Mouse (Mus musculus) heart, embryonic 10.5 days (tissue): ENCODE data around the gene Lrrfip1. TPM values are rescaled to one million over a fixed set of nuclear protein-coding genes. Genes with fewer than 3 reads are reported as not detected.

ENCODE experiments used
- DNase-seq: peaks from one replicate; pipeline ENCODE4 v3.0.0-alpha.2; 2017; ENCODE audit warnings: low spot score
- H3K27ac ChIP-seq: fragments of 300-500 bp; sonication (generic); 2 replicates; pipeline ENCODE4 v1.5.1; 2016; ENCODE audit warnings: mild to moderate bottlenecking
- H3K27me3 ChIP-seq: fragments of 300-500 bp; sonication (generic); 2 replicates; pipeline ENCODE4 v1.6.1; 2016; ENCODE audit warnings: mild to moderate bottlenecking; ENCODE audit not compliant: poor library complexity, insufficient read depth, severe bottlenecking
- H3K36me3 ChIP-seq: fragments of 300-500 bp; sonication (generic); 2 replicates; pipeline ENCODE4 v1.6.1; 2016; ENCODE audit warnings: mild to moderate bottlenecking, moderate library complexity
- H3K4me1 ChIP-seq: fragments of 300-500 bp; sonication (generic); 2 replicates; pipeline ENCODE4 v1.6.1; 2016; ENCODE audit warnings: mild to moderate bottlenecking
- H3K4me3 ChIP-seq: fragments of 300-500 bp; sonication (generic); 2 replicates; pipeline ENCODE4 v1.5.1; 2016; ENCODE audit warnings: mild to moderate bottlenecking, moderate library complexity
- H3K9me3 ChIP-seq: fragments of 300-500 bp; sonication (generic); 2 replicates; pipeline ENCODE4 v1.6.1; 2016; ENCODE audit warnings: mild to moderate bottlenecking, moderate library complexity
- WGBS: fragments of 180-500 bp; shearing (Covaris S2); methylation state at CpG from one replicate; pipeline ENCODE4 v1.1.7; 2016; 5-methylcytosine and 5-hydroxymethylcytosine counted together
- polyA plus RNA-seq: library from polyadenylated mRNA; unstranded; fragments of >200 nt; fragmentation: Nextera tagmentation; extraction: Ambion mirVana; gene quantifications from 2 replicates; pipeline ENCODE4 v1.2.1, GENCODE M21; 2016

The Lrrfip1 gene
- polyA plus RNA-seq, 1 experiment from 2014 or later = 91.6 TPM

GRCm38 (mm10) chr1:90972911-90973573, 25.5 kb upstream of the Lrrfip1 start:
- Histone ChIP-seq H3K4me3 (peak overlapping the region; percentile 12; the same call in 1 of the 2 replicates), H3K9me3 (no peaks in the 10 kb centered on the region), H3K27ac (peak overlapping the region; percentile 85), H3K27me3 (no peaks in the 10 kb centered on the region), H3K4me1 (peaks cover 66% of the 10 kb centered on the region), H3K36me3 (no peaks in the 10 kb centered on the region)
- DNase-seq = peak; percentile 93
- 15% methylated on average over 9 of the region's 9 CpGs for WGBS

GRCm38 (mm10) chr1:90973574-90973911, 25.0 kb upstream of the Lrrfip1 start:
- WGBS = 89% methylated on average over 2 of the region's 2 CpGs
- DNase-seq = no peak
- Histone ChIP-seq H3K9me3 (no peaks in the 10 kb centered on the region), H3K36me3 (no peaks in the 10 kb centered on the region), H3K27ac (peak overlapping the region; percentile 85), H3K4me3 (no peak overlapping the region), H3K4me1 (peaks cover 65% of the 10 kb centered on the region), H3K27me3 (no peaks in the 10 kb centered on the region)

GRCm38 (mm10) chr1:90974906-90975649, 23.5 kb upstream of the Lrrfip1 start:
- H3K27me3 ChIP-seq = no peaks in the 10 kb centered on the region
- H3K36me3 ChIP-seq = no peaks in the 10 kb centered on the region
- DNase-seq = no peak
- no peaks in the 10 kb centered on the region for H3K9me3 ChIP-seq
- WGBS = 30% methylated on average over 12 of the region's 12 CpGs
- H3K4me3 ChIP-seq = no peak overlapping the region
- H3K27ac ChIP-seq = peak overlapping the region; percentile 67
- H3K4me1 ChIP-seq = peaks cover 53% of the 10 kb centered on the region

- H3K36me3 ChIP-seq = no peaks in the 10 kb centered on the region
- 91% methylated on average over 4 of the region's 4 CpGs for WGBS
- DNase-seq = no peak
- H3K27ac ChIP-seq = peak overlapping the region; percentile 12; the same call in 1 of the 2 replicates
- H3K27me3 ChIP-seq = no peaks in the 10 kb centered on the region
- peaks cover 52% of the 10 kb centered on the region for H3K4me1 ChIP-seq
- no peak overlapping the region for H3K4me3 ChIP-seq
- no peaks in the 10 kb centered on the region for H3K9me3 ChIP-seq
Measured at GRCm38 (mm10) chr1:90975960-90976359, 22.6 kb upstream of the Lrrfip1 start.

GRCm38 (mm10) chr1:90980638-90981330, 17.8 kb upstream of the Lrrfip1 start:
- Histone ChIP-seq H3K4me1 (peaks cover 11% of the 10 kb centered on the region), H3K4me3 (no peak overlapping the region), H3K27me3 (no peaks in the 10 kb centered on the region), H3K9me3 (no peaks in the 10 kb centered on the region), H3K36me3 (no peaks in the 10 kb centered on the region), H3K27ac (peak overlapping the region; percentile 37; the same call in 1 of the 2 replicates)
- DNase-seq = peak; percentile 74
- WGBS = 47% methylated on average over 10 of the region's 10 CpGs

- H3K4me3 ChIP-seq = no peak overlapping the region
- DNase-seq = no peak
- H3K27ac ChIP-seq = peak overlapping the region; percentile 37; the same call in 1 of the 2 replicates
- H3K36me3 ChIP-seq = no peaks in the 10 kb centered on the region
- H3K4me1 ChIP-seq = peaks cover 11% of the 10 kb centered on the region
- no peaks in the 10 kb centered on the region for H3K27me3 ChIP-seq
- 80% methylated on average over 3 of the region's 3 CpGs for WGBS
- H3K9me3 ChIP-seq = no peaks in the 10 kb centered on the region
Measured at GRCm38 (mm10) chr1:90981346-90981745, 17.2 kb upstream of the Lrrfip1 start.

GRCm38 (mm10) chr1:90995916-90996315, 2.6 kb upstream of the Lrrfip1 start:
- Histone ChIP-seq H3K36me3 (no peaks in the 10 kb centered on the region), H3K27me3 (0 out of 2 replicates have a peak, but pooled peaks cover 4% of the 10 kb centered on the region), H3K27ac (no peak overlapping the region), H3K9me3 (peaks cover 4% of the 10 kb centered on the region; the same call in 1 of the 2 replicates), H3K4me3 (no peak overlapping the region), H3K4me1 (peaks cover 25% of the 10 kb centered on the region)
- 83% methylated on average over 1 of the region's 1 CpGs for WGBS
- peak; percentile 51 for DNase-seq

- WGBS = 43% methylated on average over 4 of the region's 4 CpGs
- H3K36me3 ChIP-seq = no peaks in the 10 kb centered on the region; the same call in 1 of the 2 replicates
- no peak overlapping the region for H3K4me3 ChIP-seq
- peaks cover 37% of the 10 kb centered on the region for H3K4me1 ChIP-seq
- no peak overlapping the region for H3K27ac ChIP-seq
- H3K9me3 ChIP-seq = peaks cover 4% of the 10 kb centered on the region; the same call in 1 of the 2 replicates
- 0 out of 2 replicates have a peak, but pooled peaks cover 4% of the 10 kb centered on the region for H3K27me3 ChIP-seq
- peak; percentile 57 for DNase-seq
Measured at GRCm38 (mm10) chr1:90997136-90997535, 1.4 kb upstream of the Lrrfip1 start.

GRCm38 (mm10) chr1:90997641-90998040, 896 bp upstream of the Lrrfip1 start:
- WGBS = 73% methylated on average over 5 of the region's 5 CpGs
- Histone ChIP-seq H3K27me3 (0 out of 2 replicates have a peak, but pooled peaks cover 4% of the 10 kb centered on the region), H3K27ac (peak overlapping the region; percentile 93), H3K36me3 (no peaks in the 10 kb centered on the region; the same call in 1 of the 2 replicates), H3K4me1 (peaks cover 42% of the 10 kb centered on the region), H3K9me3 (peaks cover 4% of the 10 kb centered on the region; the same call in 1 of the 2 replicates), H3K4me3 (peak overlapping the region; percentile 80)
- peak; percentile 75 for DNase-seq

GRCm38 (mm10) chr1:90998891-90999611, 514 bp downstream of the Lrrfip1 start:
- Histone ChIP-seq H3K4me3 (peak overlapping the region; percentile 80), H3K4me1 (peaks cover 56% of the 10 kb centered on the region), H3K27ac (peak overlapping the region; percentile 93), H3K36me3 (peaks cover 4% of the 10 kb centered on the region; the same call in 1 of the 2 replicates), H3K9me3 (peaks cover 4% of the 10 kb centered on the region; the same call in 1 of the 2 replicates), H3K27me3 (0 out of 2 replicates have a peak, but pooled peaks cover 4% of the 10 kb centered on the region)
- peak; percentile 75 for DNase-seq
- WGBS = 3% methylated on average over 41 of the region's 41 CpGs

- DNase-seq = peak; percentile 79
- H3K4me3 ChIP-seq = peak overlapping the region; percentile 80
Measured at GRCm38 (mm10) chr1:90999911-91000601, 1.5 kb downstream of the Lrrfip1 start.

More at GRCm38 (mm10) chr1:90999911-91000601, 1.5 kb downstream of the Lrrfip1 start:
- Histone ChIP-seq H3K9me3 (peaks cover 4% of the 10 kb centered on the region; the same call in 1 of the 2 replicates), H3K36me3 (peaks cover 4% of the 10 kb centered on the region; the same call in 1 of the 2 replicates), H3K27ac (peak overlapping the region; percentile 93), H3K27me3 (0 out of 2 replicates have a peak, but pooled peaks cover 4% of the 10 kb centered on the region), H3K4me1 (peaks cover 60% of the 10 kb centered on the region)
- WGBS = 48% methylated on average over 10 of the region's 10 CpGs
